Mouse (Mus musculus) midbrain, embryonic 10.5 days (tissue): ENCODE measurements around the gene Shtn1. TPM values are rescaled to one million over a fixed set of nuclear protein-coding genes. Genes with fewer than 3 reads are reported as not detected.

ENCODE experiments used
- DNase-seq: peaks from one replicate; pipeline ENCODE4 v3.0.0-alpha.2; 2017; ENCODE audit warnings: low spot score
- H3K27ac ChIP-seq: fragments of 300-500 bp; sonication (generic); replicated peaks from 2 replicates; pipeline ENCODE4 v1.5.1; 2016; ENCODE audit warnings: mild to moderate bottlenecking
- H3K27me3 ChIP-seq: fragments of 300-500 bp; sonication (generic); 2 replicates; pipeline ENCODE4 v1.6.1; 2016; ENCODE audit warnings: low read depth, mild to moderate bottlenecking; ENCODE audit not compliant: poor library complexity, severe bottlenecking
- H3K36me3 ChIP-seq: fragments of 300-500 bp; sonication (generic); 2 replicates; pipeline ENCODE4 v1.6.1; 2016; ENCODE audit warnings: mild to moderate bottlenecking, moderate library complexity
- H3K4me1 ChIP-seq: fragments of 300-500 bp; sonication (generic); 2 replicates; pipeline ENCODE4 v1.6.1; 2016
- H3K4me3 ChIP-seq: fragments of 300-500 bp; sonication (generic); 2 replicates; pipeline ENCODE4 v1.5.1; 2016; ENCODE audit warnings: mild to moderate bottlenecking, moderate library complexity
- H3K9me3 ChIP-seq: fragments of 300-500 bp; sonication (generic); replicated peaks from 2 replicates; pipeline ENCODE4 v1.6.1; 2016; ENCODE audit warnings: mild to moderate bottlenecking
- WGBS: fragments of 180-500 bp; shearing (Covaris S2); methylation state at CpG from one replicate; pipeline ENCODE4 v1.1.7; 2016; 5-methylcytosine and 5-hydroxymethylcytosine counted together
- polyA plus RNA-seq: library from polyadenylated mRNA; unstranded; fragments of >200 nt; fragmentation: Nextera tagmentation; extraction: Ambion mirVana; gene quantifications from 2 replicates; pipeline ENCODE4 v1.2.1, GENCODE M21; 2016

Gene Shtn1
- polyA plus RNA-seq, 1 experiment from 2014 or later, result 0.75 TPM

DNA sequence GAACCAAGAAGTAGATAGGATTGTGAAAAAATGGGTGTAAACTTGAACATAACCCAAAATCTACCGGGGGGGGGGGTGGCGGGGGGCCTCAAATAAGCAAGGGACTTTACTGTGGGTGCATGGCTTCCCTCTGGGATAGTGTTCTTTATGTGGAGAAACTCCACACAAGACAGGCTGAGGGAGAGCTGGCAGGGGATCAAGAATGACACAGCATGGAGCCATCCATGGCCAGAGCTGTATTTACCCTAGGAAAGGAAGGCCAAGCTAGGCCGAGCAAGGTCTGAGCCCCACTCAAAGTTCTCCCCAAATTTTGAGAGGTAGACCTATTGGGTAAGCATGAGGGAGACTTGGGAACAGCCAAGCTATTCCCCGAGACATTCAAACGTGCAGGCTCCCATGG lies 28.4 kb downstream of the Shtn1 start:
- Histone ChIP-seq H3K9me3 (no peaks in the 10 kb centered on the region), H3K4me1 (peaks cover 4% of the 10 kb centered on the region; the same call in 1 of the 2 replicates), H3K4me3 (no peak overlapping the region), H3K27me3 (no peaks in the 10 kb centered on the region), H3K27ac (no peak overlapping the region), H3K36me3 (no peaks in the 10 kb centered on the region)
- no peak for DNase-seq
- 79% methylated on average over 5 of the region's 5 CpGs for WGBS

- 85% methylated on average over 3 of the region's 3 CpGs for WGBS
- H3K4me3 ChIP-seq, result no peak overlapping the region
- no peaks in the 10 kb centered on the region for H3K36me3 ChIP-seq
Observed at GRCm38 (mm10) chr19:59041086-59041485, 34.8 kb downstream of the Shtn1 start.

DNA sequence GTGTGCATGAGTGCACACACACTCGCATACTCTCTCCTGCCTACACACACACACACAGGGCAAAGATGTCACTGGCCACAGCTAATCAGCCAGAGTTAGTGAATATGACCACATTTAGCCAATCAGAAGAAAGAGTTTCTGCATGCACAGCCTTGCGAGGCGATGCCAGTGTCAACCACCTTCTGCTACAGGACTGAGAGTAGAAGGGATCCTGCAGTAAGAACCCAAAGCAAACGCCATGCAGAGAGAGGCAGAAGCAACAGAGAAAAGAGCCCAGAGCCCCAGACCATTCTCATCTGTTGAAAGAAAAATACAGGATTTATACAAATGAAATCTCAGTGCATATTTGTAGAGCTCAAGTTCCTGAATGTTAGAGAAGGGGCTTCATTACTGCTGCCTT lies 37.1 kb downstream of the Shtn1 start:
- H3K27me3 ChIP-seq, result no peaks in the 10 kb centered on the region
- H3K36me3 ChIP-seq, result no peaks in the 10 kb centered on the region
- no peaks in the 10 kb centered on the region for H3K9me3 ChIP-seq
- DNase-seq, result no peak
- H3K27ac ChIP-seq, result no peak overlapping the region
- peaks cover 3% of the 10 kb centered on the region; the same call in 1 of the 2 replicates for H3K4me1 ChIP-seq
- H3K4me3 ChIP-seq, result no peak overlapping the region
- 86% methylated on average over 4 of the region's 4 CpGs for WGBS

More at GRCm38 (mm10) chr19:59041086-59041485, 34.8 kb downstream of the Shtn1 start:
- no peaks in the 10 kb centered on the region for H3K27me3 ChIP-seq
- H3K27ac ChIP-seq, result no peak overlapping the region
- H3K9me3 ChIP-seq, result no peaks in the 10 kb centered on the region
- H3K4me1 ChIP-seq, result peaks cover 3% of the 10 kb centered on the region; the same call in 1 of the 2 replicates
- no peak for DNase-seq

DNA sequence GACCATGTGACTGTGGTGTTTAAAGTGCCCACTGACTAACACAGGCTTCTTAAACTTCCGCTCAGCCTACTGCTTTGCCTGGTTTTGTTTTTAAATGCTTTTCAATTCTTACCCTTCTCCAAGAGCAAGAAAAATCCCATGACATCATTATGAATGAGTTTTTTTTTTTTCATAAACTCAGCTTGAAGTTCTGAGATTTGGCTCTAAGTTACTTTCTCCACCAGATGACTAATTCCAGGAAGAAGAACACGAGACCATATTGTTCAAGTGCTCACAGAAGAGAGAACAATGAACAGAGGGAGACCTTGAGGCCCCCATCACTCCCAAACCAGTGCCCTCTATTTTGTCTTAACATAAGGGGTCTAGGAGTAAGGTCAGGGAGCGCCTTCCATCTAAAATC lies 39.1 kb downstream of the Shtn1 start:
- no peak overlapping the region for H3K27ac ChIP-seq
- no peak for DNase-seq
- 72% methylated on average over 3 of the region's 3 CpGs for WGBS
- H3K27me3 ChIP-seq, result no peaks in the 10 kb centered on the region
- H3K4me1 ChIP-seq, result peaks cover 3% of the 10 kb centered on the region; the same call in 1 of the 2 replicates
- H3K9me3 ChIP-seq, result no peaks in the 10 kb centered on the region
- H3K36me3 ChIP-seq, result no peaks in the 10 kb centered on the region
- H3K4me3 ChIP-seq, result no peak overlapping the region

DNA sequence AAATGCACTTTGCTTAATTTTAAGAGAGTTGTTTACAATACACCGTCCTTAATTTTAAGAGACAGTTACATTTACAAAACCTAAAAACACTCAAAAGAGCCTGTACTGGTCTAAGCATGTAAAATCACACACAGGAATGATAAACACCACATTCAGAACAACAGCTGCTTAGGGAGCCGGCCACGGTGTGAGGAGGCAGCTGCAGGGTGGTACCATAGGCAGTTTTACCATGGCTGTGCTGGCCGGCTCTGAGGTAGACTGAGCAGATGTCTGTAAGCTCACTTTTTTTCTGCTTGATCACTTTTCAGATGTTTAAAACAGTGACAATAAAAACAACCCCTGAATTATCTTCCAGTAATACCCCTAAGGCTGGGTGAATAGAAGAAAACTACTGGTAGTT lies 42.7 kb downstream of the Shtn1 start:
- Histone ChIP-seq H3K4me3 (no peak overlapping the region), H3K4me1 (peaks cover 3% of the 10 kb centered on the region; the same call in 1 of the 2 replicates), H3K36me3 (no peaks in the 10 kb centered on the region), H3K27ac (no peak overlapping the region), H3K9me3 (no peaks in the 10 kb centered on the region), H3K27me3 (no peaks in the 10 kb centered on the region)
- DNase-seq, result no peak
- 77% methylated on average over 4 of the region's 4 CpGs for WGBS

DNA sequence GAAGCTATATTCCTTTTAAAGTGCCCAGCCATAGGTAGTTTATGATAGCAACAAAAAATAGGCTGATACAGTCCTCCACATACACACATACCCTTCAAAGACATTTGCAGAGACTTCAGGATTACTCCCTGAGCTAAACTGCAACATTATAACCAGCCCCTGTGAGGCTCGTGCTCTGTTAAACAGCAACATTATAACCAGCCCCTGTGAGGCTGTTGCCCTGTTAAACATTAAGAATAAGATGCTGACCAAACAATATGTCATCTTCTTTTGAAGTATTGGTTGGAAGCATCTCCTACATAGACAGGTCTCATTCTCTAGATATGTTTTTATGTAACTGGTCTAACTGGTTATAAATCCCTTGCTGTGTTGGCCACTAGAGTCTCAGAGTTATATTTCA lies 45.7 kb downstream of the Shtn1 start:
- Histone ChIP-seq H3K9me3 (no peaks in the 10 kb centered on the region), H3K27ac (no peak overlapping the region), H3K36me3 (no peaks in the 10 kb centered on the region), H3K4me1 (no peaks in the 10 kb centered on the region), H3K4me3 (no peak overlapping the region), H3K27me3 (no peaks in the 10 kb centered on the region)
- 83% methylated on average over 1 of the region's 1 CpGs for WGBS
- DNase-seq, result no peak

- no peak for DNase-seq
- WGBS, result 76% methylated on average over 9 of the region's 9 CpGs
Observed at GRCm38 (mm10) chr19:59029011-59029410, 46.9 kb downstream of the Shtn1 start.

GRCm38 (mm10) chr19:59028130-59028529 lies 47.8 kb downstream of the Shtn1 start:
- Histone ChIP-seq H3K36me3 (no peaks in the 10 kb centered on the region), H3K4me3 (no peak overlapping the region), H3K4me1 (no peaks in the 10 kb centered on the region), H3K9me3 (no peaks in the 10 kb centered on the region), H3K27ac (no peak overlapping the region), H3K27me3 (no peaks in the 10 kb centered on the region)
- 96% methylated on average over 3 of the region's 3 CpGs for WGBS
- DNase-seq, result no peak

More at GRCm38 (mm10) chr19:59029011-59029410, 46.9 kb downstream of the Shtn1 start:
- H3K4me3 ChIP-seq, result no peak overlapping the region
- H3K9me3 ChIP-seq, result no peaks in the 10 kb centered on the region
- no peak overlapping the region for H3K27ac ChIP-seq
- no peaks in the 10 kb centered on the region for H3K27me3 ChIP-seq
- no peaks in the 10 kb centered on the region for H3K4me1 ChIP-seq
- no peaks in the 10 kb centered on the region for H3K36me3 ChIP-seq

- H3K9me3 ChIP-seq, result peaks cover 6% of the 10 kb centered on the region
- H3K27me3 ChIP-seq, result no peaks in the 10 kb centered on the region
- no peak for DNase-seq
- no peaks in the 10 kb centered on the region for H3K36me3 ChIP-seq
- no peak overlapping the region for H3K4me3 ChIP-seq
- no peak overlapping the region for H3K27ac ChIP-seq
- no peaks in the 10 kb centered on the region for H3K4me1 ChIP-seq
- 97% methylated on average over 3 of the region's 3 CpGs for WGBS
Observed at GRCm38 (mm10) chr19:59023876-59024275, 52.0 kb downstream of the Shtn1 start.

DNA sequence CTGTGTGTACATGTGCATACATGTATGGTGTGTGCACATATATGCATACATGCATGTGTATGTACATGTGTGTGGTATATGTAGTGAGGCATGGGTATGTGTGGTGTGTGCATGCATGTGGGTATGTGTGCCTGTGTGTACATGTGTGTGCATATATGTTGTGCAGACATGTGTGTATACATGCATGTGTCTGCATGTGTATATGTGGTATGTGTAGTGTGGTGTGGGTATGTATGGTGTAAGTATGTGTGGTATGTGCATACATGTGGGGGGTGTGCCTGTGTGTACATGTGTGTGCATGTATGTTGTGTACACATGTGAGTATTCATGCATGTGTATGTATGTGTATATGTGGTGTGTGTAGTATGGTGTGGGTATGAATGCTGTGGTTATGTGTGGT lies 54.3 kb downstream of the Shtn1 start:
- Histone ChIP-seq H3K4me3 (no peak overlapping the region), H3K27ac (no peak overlapping the region), H3K9me3 (peaks cover 6% of the 10 kb centered on the region), H3K36me3 (no peaks in the 10 kb centered on the region), H3K4me1 (no peaks in the 10 kb centered on the region), H3K27me3 (no peaks in the 10 kb centered on the region)
- DNase-seq, result no peak

DNA sequence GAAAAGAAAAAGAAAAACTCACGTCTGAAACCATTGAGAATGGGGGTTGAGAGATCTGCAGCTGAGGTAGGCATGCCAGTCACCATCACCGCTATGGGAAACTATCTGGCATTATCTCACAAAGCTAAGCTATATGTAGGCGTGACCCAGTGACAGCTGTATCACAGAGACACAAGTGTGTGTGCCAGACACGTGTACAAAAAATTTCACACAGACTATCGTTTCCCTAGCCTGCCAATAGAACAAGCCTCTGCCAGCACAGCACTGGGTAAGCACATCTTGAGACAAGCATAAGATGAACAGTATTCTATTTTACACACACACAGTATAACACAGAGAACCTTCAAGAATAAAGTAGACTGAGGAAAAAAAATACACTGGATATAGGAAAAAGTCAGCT lies 65.1 kb downstream of the Shtn1 start:
- Histone ChIP-seq H3K27ac (no peak overlapping the region), H3K9me3 (no peaks in the 10 kb centered on the region), H3K27me3 (peaks cover 25% of the 10 kb centered on the region), H3K4me3 (no peak overlapping the region), H3K36me3 (no peaks in the 10 kb centered on the region), H3K4me1 (no peaks in the 10 kb centered on the region)
- WGBS, result 86% methylated on average over 5 of the region's 5 CpGs
- no peak for DNase-seq

DNA sequence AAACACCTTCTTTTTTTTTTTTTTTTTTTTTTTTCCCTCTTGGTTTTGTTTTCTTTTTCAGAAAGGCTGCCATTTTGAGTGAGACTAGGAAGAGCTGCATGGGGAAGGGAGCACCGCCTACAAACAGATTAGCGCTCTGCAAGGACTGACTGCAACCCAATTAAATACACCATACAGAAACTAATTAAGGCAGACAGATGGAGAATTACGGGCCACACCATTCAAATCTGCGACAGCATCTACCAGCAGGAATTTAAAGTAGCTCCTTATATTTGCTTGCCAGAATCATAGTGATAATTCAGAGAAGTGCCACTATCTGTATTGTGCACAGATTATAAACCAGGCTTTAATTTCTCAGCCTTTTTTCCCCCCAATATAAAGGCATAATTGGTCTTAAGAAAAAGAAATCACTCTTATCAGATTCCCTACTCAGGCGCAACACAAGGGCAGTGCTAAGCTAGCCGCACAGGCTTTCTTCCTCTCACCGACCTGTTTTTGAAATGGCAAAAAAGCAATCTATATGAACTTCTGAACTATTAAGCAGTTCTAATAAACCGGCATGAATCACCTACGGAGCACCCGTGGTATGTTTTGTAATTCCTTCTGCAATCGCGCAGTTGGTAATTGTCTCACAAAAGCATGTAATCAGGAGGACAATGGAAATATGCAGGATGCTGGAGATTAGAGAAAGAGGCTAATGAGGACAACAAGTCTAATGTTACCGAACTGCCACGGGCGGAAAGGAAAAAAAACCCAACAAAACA lies 69.1 kb downstream of the Shtn1 start:
- H3K4me1 ChIP-seq, result no peaks in the 10 kb centered on the region
- H3K27me3 ChIP-seq, result peaks cover 37% of the 10 kb centered on the region
- no peak for DNase-seq
- H3K36me3 ChIP-seq, result no peaks in the 10 kb centered on the region
- no peak overlapping the region for H3K4me3 ChIP-seq
- no peak overlapping the region for H3K27ac ChIP-seq
- WGBS, result 71% methylated on average over 15 of the region's 15 CpGs
- no peaks in the 10 kb centered on the region for H3K9me3 ChIP-seq

DNA sequence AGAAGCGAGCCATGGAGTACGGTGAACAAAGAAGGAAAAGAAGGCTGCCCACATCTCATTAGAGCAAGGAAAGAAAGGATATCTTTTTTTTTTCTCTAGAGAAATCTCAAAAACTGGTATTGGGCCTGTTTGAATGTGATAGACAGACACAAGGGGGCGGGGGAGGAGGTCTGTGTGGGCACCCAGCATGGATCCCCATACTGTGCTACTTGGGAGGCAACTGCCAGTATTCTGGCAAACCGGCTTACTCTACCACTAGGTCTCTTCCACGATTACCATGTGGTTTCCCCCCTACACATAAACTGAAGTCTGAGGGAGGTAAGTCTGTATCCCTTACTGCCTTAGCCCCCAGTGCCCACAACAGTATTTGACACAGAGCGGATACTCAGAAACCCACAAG lies 73.1 kb downstream of the Shtn1 start:
- Histone ChIP-seq H3K4me1 (peaks cover 13% of the 10 kb centered on the region), H3K36me3 (no peaks in the 10 kb centered on the region), H3K9me3 (no peaks in the 10 kb centered on the region), H3K27ac (no peak overlapping the region), H3K27me3 (peaks cover 45% of the 10 kb centered on the region), H3K4me3 (no peak overlapping the region)
- DNase-seq, result no peak
- 90% methylated on average over 6 of the region's 6 CpGs for WGBS
